Mouse (Mus musculus) left cerebral cortex, postnatal 36 days (tissue): ENCODE data around the gene Sst. TPM values are rescaled to one million over a fixed set of nuclear protein-coding genes. Genes with fewer than 3 reads are reported as not detected.
A peak's percentile ranks its signal among the peaks of the same experiment; 100 is the strongest.
"Not testable (repeated sequence)": the region's sequence is repeated elsewhere in the genome, so short reads cannot be mapped to it uniquely, and the experiment has no call there.

Experiments
- DNase-seq, 2 experiments: peaks; one replicate each; pipeline ENCODE4 v3.0.0; 2021 to 2022; ENCODE audit warnings: low spot score in 2 of 2, mixed read lengths in 1 of 2
- intact Hi-C: fragments of 180-260 bp; cut with DNase I; formaldehyde crosslinking; loops from one replicate; pipeline ENCODE4 v1.15.1; 2025
- total RNA-seq, 2 experiments: library from RNA; stranded (reverse); gene quantifications; 2 replicates each; pipeline ENCODE4 v1.2.3; 2021

Gene Sst
- total RNA-seq, result 100 to 1,000 TPM; 409 to 480 TPM

DNA sequence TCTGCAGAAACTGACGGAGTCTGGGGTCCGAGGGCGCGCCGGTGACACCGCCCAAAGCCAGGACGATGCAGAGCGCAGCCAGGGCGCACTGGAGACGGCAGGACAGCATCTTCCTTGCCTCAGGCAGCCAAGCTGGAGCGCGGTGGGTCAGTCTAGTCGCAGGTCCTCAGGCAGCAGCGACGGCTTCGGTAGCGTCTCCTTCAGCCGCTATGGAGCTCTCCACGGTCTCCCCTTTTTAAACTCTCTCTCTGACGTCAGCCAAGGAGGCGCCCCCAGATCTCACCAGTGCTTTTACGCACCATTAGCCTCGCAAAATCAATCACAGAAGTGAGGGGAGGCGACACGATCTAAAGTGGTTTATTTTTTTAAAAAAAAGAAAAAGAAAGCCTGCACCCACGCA is at the start of gene Sst:
TSS of gene Sst (minus strand) at position 323 of the 400 bp plus-strand sequence.
- intact Hi-C loops, result no loop called here
- DNase-seq, result peak in 1 of 2 experiments; percentile 9

DNA sequence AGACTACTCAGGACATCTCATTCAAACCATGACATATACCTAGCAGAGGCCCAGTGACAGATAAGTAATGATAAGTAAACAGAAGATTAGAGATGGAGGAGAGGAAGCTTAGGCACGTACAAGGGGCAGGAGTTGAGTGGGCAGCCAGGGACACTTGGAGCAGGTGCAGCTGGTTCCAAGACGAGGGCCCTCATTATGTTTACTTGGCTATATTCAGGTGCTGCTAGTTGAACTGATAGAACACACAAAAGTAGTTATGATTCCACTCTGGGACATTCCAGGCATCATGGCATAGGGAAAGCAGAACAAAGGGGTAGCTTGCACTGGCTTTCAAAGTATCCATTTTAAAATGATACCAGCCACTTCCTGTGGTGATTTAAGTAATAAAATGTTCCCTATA is 43.6 kb upstream of the Sst start:
- intact Hi-C loops, result no loop called here
- no peak for DNase-seq

DNA sequence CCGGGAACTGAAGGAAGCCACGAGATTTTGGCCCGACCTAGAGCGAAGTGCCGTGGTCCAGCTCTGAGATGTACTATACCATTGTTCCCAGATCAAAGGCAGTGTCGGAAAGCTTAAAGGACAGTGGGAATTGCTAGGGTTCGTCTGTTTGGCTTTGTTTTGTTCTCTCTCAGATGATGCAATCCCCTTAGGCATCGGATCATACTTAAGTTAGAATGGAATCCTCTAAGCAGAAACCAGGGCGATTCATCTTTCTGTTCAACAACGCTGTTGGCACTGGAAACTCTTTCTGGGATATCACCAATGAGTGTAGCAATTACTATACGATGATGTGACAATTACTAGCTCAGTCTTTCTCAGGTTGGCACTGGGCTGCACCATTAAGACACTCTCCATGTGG is 41.5 kb upstream of the Sst start, which contains the start of gene Rtp2:
TSS of gene Rtp2 (minus strand) at position 101 of the 400 bp plus-strand sequence.
- no peak for DNase-seq
- intact Hi-C loops, result no loop called here

DNA sequence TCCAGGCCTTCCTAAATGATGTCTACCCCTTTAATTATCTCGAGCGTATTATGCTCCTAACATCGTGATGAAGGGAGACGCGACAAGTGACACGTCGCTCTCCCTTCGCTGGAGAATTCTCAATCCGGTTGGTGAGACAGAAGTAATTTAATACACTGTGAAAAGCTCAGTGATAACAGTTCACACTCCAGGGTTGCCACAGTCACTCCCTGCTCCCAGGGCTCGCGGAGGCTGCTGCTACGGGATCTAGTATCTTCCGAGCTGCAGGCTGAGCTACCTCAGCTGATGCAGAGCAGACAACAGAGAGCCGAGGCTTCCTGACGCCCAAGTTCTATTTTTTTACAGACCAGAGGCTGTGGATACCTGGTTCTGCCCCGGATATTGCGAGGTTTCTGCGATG is 40.5 kb upstream of the Sst start:
- intact Hi-C loops, result no loop called here

DNA sequence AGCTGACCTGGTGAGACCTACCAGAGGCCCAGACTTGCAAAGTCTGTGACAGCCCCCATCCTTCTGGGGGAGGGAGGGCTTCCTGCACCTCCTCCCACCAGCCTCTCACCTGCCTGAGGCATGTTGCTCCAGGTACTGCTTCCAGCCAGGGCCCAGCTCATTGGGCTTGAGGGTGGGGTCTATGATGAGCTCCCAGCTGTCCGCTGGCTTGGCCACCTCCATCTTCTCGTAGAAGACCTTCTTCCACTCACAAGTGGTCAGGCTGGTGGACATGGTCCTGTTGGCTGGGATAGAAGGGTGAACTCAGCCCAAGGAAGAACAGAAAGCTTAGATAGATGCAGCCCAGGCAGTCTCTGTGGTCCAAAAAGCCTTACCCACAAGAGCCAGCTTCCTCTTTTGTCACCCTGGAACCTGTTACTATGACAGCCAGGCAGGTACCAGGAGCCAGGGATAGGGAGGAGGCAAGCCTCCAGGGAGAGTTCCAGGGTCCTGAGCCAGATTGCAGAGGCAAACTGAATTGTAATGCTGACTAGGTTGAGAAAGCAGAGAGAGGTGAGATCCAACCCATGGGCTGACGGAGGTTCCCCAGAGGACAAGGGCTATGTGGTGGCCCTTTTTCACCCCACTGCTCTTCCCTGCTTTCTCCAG is 39.8 kb upstream of the Sst start:
- DNase-seq, result no peak
- intact Hi-C loops, result no loop called here

More for the DNA sequence above, 40.5 kb upstream of the Sst start:
- no peak for DNase-seq

- intact Hi-C loops, result no loop called here
- DNase-seq, result no peak
These were observed 36.8 kb upstream of the Sst start for GRCm38 (mm10) chr16:23927301-23928114.

GRCm38 (mm10) chr16:23922906-23923305 is 32.1 kb upstream of the Sst start:
- DNase-seq, result no peak
- intact Hi-C loops, result no loop called here

DNA sequence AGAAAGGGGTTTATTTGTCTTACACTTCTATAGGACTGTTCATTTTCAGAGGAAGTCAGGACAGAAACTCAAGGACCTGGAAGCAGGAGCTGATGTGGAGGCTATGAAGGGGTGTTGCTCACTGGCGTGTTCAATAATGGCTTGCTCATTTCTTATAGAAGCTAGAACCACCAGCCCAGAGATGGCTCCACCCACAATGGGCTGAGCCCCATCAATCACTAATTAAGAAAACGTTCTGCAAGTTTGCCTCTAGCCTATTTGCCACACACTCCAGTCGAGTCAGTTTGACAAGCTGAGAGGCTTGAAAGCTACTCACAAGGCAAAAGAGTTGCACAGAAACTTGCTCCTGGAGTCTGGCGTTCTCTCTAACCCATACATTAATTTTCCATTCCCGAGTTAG is 30.9 kb upstream of the Sst start:
- DNase-seq, result no peak
- intact Hi-C loops, result no loop called here

GRCm38 (mm10) chr16:23919418-23919817 is 28.7 kb upstream of the Sst start:
- intact Hi-C loops, result no loop called here
- no peak for DNase-seq

GRCm38 (mm10) chr16:23913401-23913800 is 22.6 kb upstream of the Sst start:
- no peak for DNase-seq
- intact Hi-C loops, result no loop called here

GRCm38 (mm10) chr16:23912741-23913140 is 22.0 kb upstream of the Sst start:
- intact Hi-C loops, result no loop called here
- no peak for DNase-seq

GRCm38 (mm10) chr16:23909015-23909354 is 18.2 kb upstream of the Sst start:
- DNase-seq, intact Hi-C loops: not testable (repeated sequence)

- intact Hi-C loops, DNase-seq: not testable (repeated sequence)
These were observed 17.6 kb upstream of the Sst start for GRCm38 (mm10) chr16:23908076-23909014.

DNA sequence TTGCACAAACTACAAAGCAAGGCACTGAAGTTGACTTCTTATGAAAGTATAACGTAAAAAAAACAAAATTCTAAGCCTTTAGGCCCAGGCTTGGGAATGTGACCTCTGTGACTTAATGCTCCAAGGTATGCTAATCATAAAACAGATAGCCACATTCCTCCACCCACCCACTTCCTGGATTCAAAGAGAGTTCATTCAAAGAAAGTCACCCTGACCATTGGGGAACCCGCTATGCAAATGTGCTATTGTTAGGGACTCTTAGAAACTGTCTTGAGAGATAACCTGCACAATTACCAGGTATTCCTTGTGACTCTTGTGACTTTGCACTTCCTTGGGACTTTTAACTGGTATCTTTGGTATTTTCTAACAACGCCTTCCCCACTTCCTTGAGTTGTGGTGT is 15.8 kb upstream of the Sst start:
- intact Hi-C loops, DNase-seq: not testable (repeated sequence)

GRCm38 (mm10) chr16:23901411-23901810 is 10.7 kb upstream of the Sst start:
- intact Hi-C loops, result no loop called here
- no peak for DNase-seq

DNA sequence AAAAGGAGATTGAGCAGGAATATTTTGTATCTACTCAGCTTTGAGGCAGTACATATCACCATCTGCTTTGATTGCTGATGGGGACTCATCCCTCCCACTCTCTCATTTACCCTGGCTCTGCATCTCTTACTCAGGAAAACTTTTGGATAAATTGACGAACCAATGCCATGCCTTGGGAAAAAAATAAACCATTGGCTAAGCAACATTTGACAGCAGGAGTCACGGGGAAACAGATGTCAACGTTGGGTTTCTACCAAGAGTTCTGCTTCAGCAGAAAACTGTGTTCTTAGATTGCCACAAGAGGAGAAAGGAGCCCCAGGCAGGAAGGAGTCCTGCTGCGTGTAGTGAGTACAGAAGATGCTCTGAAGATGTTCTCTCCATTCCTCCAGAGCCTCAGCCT is 9.3 kb upstream of the Sst start:
- intact Hi-C loops, result no loop called here
- peak in 1 of 2 experiments; percentile 7 for DNase-seq

GRCm38 (mm10) chr16:23898840-23899239 is 8.1 kb upstream of the Sst start:
- peak; percentile 73 to 83 for DNase-seq
- intact Hi-C loops, result loop anchor here (1.0 to 5.0 kb wide), 4 partner anchors 53 to 446 kb away; no protein-coding TSS in a partner anchor

DNA sequence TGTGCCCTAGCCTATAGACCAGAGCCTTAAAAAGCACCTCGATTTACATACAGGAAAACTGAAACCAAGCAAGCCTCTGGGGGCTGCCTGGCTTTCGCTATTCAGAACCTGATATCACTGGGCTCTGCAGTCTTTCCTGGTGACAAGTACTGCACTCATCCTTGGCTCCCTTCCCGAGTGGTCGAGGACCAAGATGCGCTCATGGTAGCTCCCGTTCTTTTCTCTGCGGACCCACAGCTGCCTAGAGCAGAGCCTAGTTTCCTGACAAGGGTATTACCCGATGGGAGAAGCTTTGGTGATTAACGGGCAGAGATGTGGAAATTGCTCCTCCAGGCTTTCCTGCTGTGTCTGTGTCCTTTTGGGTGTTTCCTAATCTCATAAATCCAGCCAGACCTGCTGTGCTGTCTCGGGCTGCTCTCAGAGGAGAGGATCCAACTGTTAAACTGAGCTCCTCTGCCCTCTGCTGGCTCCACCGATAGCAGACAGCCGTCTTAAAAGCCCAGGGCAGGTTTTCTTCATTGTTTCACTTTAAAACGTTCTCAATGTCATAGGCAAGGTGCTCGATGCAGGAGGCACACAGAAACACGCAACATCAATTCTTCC is 7.3 kb upstream of the Sst start:
- intact Hi-C loops, result loop anchor here (2.0 to 5.0 kb wide), 3 partner anchors 54 to 445 kb away; no protein-coding TSS in a partner anchor
- peak; percentile 61 to 66 for DNase-seq

DNA sequence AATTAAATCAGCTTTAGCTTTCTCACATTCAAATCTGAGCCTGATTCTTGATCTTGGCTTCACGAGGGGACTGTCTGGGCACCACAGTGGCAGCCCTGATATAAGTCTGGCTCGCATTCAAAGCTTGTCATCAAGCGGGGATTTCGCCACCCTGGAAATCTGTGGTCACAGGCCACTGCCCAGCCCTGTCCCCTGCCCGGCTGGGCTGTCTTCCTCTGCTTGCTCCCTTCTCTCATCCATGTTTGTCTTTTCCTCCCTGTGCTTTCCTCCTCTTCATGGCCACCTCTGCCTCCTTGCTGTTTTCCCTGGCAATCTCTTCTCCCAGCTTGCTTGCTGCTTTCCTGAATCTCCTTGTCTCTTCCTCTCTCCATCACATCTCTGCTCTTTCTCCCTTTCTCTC is 6.7 kb upstream of the Sst start:
- DNase-seq, result no peak
- intact Hi-C loops, result loop anchor here (5.0 kb wide), 2 partner anchors 55 to 170 kb away; no protein-coding TSS in a partner anchor
